22 mouse cellular contexts compared by ENCODE assay signal in genomic region chr11:11394686-11395085, GRCm38 (mm10).
DNase-seq lines count a peak whose midpoint lies in the region; ATAC-seq and TF ChIP-seq lines count a peak whose summit lies in the region.
"Had no signal": no experiment of that assay in that cellular context is flagged by ENCODE, and none has a peak within 500 bp of the region (broad histone marks: within the 10 kb centered on the region; RNA-seq: fewer than 3 reads in every experiment).

No protein-coding gene starts in this region.

- no peaks in the 10 kb centered on the region for H3K27me3 ChIP-seq in splenic B cell, adult 2 months (ENCODE audit: control insufficient read depth, insufficient read depth, low read length, poor library complexity, severe bottlenecking)
- H3K27me3 ChIP-seq in kidney, adult 2 months (replicated peaks; ENCODE audit: control insufficient read depth, insufficient read depth, low read length), result no peaks in the 10 kb centered on the region
- H3K27me3 ChIP-seq: heart, embryonic 12.5 days; hindbrain, embryonic 13.5 days; limb, embryonic 13.5 days; midbrain, embryonic 15.5 days had no signal

- WGBS in kidney, adult 2 months, result 87% methylated on average over 5 of the region's 5 CpGs

- peak; percentile 11 for DNase-seq in CD4-positive, CD25-positive, alpha-beta regulatory T cell, adult 2 months (ENCODE audit: low read depth, low spot score)
- peak; percentile 2 for DNase-seq in 3T3-L1 (ENCODE audit: low read depth, low spot score)
- DNase-seq in R1 (ENCODE audit: low read depth, low spot score), result peak; percentile 8
- peak; percentile 10 for DNase-seq in splenic B cell, adult 2 months (ENCODE audit: low read depth, low spot score)
- no peak for DNase-seq in frontal cortex, postnatal 10 days (ENCODE audit: low spot score in 2 of 2)
- no peak for DNase-seq in adrenal gland, adult 2 months
- DNase-seq in kidney, adult 2 months, result no peak
- DNase-seq: adrenal gland, postnatal 36 days; cerebellum, adult 18-20 months; cerebellum, postnatal 25 days; gastrocnemius, postnatal 10 days; heart, adult 11 months; kidney, adult 11 months; right cerebral cortex, postnatal 14 days had no signal

- ATAC-seq in CD4-positive, CD25-positive, alpha-beta regulatory T cell, adult 4 months, result no peak
- ATAC-seq: lung, postnatal 0 days; midbrain, embryonic 15.5 days had no signal

- H3K4me1 ChIP-seq in kidney, adult 2 months (ENCODE audit: control insufficient read depth, insufficient read depth, low read length), result no peaks in the 10 kb centered on the region
- H3K4me1 ChIP-seq: heart, embryonic 12.5 days; hindbrain, embryonic 13.5 days; limb, embryonic 13.5 days; midbrain, embryonic 15.5 days had no signal

- no peak for TF ChIP-seq POLR2A in kidney, adult 2 months (IDR thresholded peaks at IDR 0.05; ENCODE audit: low read depth, low read length)

- no peaks in the 10 kb centered on the region for H3K36me3 ChIP-seq in splenic B cell, adult 2 months (ENCODE audit: control insufficient read depth, insufficient read depth, low read length, poor library complexity, severe bottlenecking)
- no peaks in the 10 kb centered on the region for H3K36me3 ChIP-seq in kidney, adult 2 months (ENCODE audit: control insufficient read depth, insufficient read depth, low read length)
- H3K36me3 ChIP-seq: heart, embryonic 12.5 days; hindbrain, embryonic 13.5 days; limb, embryonic 13.5 days; midbrain, embryonic 15.5 days had no signal

- no peak overlapping the region for H3K27ac ChIP-seq in kidney, adult 2 months (ENCODE audit: insufficient read depth, low read depth, low read length)
- H3K27ac ChIP-seq: hindbrain, embryonic 13.5 days; kidney, postnatal 0 days; limb, embryonic 13.5 days; liver, embryonic 14.5 days; midbrain, embryonic 15.5 days had no signal

- no peak overlapping the region for H3K4me3 ChIP-seq in kidney, adult 2 months (ENCODE audit: insufficient read depth, low read depth, low read length)
- H3K4me3 ChIP-seq: heart, embryonic 12.5 days; hindbrain, embryonic 13.5 days; limb, embryonic 13.5 days; midbrain, embryonic 15.5 days had no signal

- no peak for TF ChIP-seq CTCF in kidney, adult 2 months (conservative IDR thresholded peaks at IDR 0.05; ENCODE audit: insufficient read depth, insufficient read length, low read depth, low read length)

Comparison
In these comparisons a context has a peak if more than half of its experiments do, and no peak if none do; other contexts are left out.
1. DNase-seq: peak in CD4-positive, CD25-positive, alpha-beta regulatory T cell, adult 2 months (single experiment), 3T3-L1 (single experiment), R1 (single experiment) and splenic B cell, adult 2 months (single experiment); none in frontal cortex, postnatal 10 days (0 of 2), adrenal gland, adult 2 months (single experiment) and kidney, adult 2 months (single experiment).